Mouse (Mus musculus) heart, postnatal 36 days (tissue): ENCODE measurements around the gene Igf2r. TPM values are rescaled to one million over a fixed set of nuclear protein-coding genes. Genes with fewer than 3 reads are reported as not detected.
A peak's percentile ranks its signal among the peaks of the same experiment; 100 is the strongest.

Source experiments
- DNase-seq, 2 experiments: peaks; one replicate each; pipeline ENCODE4 v3.0.0; 2021 to 2022
- intact Hi-C: fragments of 180-260 bp; cut with DNase I; formaldehyde crosslinking; loops from one replicate; pipeline ENCODE4 v1.15.1; 2025
- total RNA-seq, 2 experiments: library from RNA; stranded (reverse); gene quantifications; 2 replicates each; pipeline ENCODE4 v1.2.3; 2021

Gene Igf2r
- total RNA-seq: 100 to 1,000 TPM; 109 to 113 TPM

DNA sequence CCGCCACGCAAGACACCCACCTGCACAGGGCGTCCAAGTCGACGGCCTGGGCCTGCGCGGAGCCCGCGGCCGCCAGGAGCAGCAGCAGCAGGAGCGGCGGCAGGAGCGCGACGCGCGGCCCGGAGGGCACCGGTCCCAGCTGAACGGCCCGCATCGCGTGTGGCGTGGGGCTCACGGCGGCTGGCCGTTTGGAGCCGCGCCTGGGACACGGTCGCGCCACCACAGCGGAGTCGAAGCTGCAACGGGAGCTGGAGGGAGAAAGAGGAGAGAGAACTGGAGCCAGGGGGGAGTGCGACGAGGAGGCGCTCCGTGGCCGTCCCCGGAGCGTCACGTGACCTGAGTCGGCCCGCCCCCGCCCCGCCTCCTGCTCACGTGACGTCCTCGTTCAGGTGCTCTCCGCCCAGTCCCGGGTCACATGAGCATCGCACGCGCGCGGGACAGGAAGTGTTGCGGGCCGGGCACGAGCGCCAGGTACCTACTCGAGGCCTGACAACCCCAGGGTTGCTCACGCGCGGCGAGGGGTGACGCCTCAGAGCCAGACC, at the start of gene Igf2r:
TSS of gene Igf2r (minus strand) at position 285 of the 542 bp plus-strand sequence.
- peak; percentile 66 to 74 for DNase-seq
- intact Hi-C loops: no loop called here

DNA sequence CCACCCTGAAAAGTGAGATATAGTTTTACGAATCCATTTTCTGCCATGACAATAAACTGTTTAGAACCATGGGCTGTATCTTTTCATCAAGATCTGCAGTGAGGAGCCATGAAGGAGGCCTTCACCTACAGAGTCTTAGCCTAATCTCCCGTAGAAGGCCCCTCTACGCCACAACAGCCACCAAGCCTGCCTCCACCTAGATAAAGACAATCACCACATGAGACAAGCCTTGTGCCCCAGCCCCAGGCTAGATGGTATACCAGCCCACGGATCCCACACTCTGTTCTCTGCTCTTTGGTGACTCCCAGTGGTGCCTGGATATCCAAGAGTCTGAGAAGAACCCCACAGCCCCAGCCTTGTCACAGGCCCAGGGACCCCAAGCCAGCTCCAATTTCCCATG, 46.4 kb upstream of the Igf2r start:
- intact Hi-C loops: no loop called here
- no peak for DNase-seq

DNA sequence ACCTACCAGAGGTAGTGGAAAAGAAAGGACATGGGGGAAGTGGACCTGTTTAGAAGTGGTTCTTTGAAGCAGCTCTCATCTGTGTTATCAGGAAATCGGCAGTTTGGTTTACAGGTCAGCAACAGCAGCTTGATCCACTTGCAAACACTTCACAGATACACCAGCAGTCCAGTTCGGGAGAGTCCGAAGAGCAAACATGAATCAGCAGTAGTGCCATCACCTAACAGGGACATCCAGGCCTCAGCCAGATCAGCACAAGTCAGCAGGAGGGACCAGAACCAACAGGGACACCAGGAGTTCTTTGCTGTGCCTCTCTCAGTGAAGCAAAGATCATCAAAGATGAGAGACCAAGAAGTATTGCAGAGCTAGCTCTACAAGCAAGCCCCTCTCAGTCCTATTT, 45.0 kb upstream of the Igf2r start:
- intact Hi-C loops: no loop called here
- DNase-seq: no peak

DNA sequence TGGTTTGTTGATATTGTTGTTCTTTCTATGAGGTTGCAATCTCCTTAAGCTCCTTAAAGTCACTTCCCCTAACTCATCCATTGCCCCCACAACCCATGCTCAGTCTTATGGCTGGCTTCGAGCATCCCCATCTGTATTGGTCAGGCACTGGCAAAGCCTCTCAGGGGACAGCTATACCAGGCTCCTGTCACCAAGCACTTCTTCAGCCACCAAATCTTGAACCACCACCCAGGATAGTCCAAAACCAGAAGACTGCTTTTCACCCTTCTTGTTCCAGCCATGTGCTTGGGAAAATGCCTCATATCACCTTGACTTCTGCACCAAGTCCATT, 41.5 kb upstream of the Igf2r start:
- no peak for DNase-seq
- intact Hi-C loops: loop anchor here (1.0 to 2.0 kb wide), 5 partner anchors 50 to 395 kb away; no protein-coding TSS in a partner anchor

DNA sequence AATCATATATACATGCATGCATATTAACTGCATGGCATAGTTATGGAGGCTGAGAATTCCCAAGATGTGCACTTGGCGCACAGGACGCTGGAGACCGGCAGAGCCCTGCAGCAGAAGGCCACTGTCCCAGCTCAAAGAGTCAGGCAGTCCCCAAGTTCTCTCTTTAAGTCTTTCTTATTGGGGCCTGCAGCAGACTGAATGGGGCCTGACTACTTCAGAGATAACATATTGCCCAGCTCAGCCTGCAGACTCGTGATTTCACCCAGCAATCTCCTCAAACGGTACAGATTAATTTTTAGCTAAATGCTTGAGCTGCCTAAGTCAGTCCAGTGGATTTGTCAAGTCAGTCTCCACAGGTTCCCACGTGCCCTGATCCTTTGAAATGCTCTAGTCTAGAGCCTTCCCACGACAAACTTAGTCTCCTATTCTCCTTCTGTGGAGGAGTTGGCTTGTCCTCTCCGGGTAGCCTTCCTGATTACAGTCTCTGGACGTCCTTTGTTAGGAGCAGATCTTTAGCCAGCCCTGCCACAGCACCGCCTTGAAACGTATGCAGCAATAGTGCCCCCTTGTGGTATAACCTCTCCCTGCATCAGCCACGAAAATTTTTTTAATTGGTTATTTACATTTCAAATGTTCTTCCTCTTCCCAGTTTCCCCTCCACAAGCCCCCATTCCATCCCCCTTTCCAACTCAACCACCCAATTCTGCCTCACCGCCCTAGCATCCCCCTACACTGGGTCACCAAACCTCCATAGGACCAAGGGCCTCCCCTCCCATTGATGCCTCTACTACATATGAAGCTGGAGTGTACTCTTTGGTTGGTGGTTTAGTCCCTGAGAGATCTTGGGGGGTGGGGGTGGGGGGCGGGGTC, 40.9 kb upstream of the Igf2r start:
- intact Hi-C loops: loop anchor here (1.0 to 2.0 kb wide), 5 partner anchors 50 to 394 kb away; no protein-coding TSS in a partner anchor

DNA sequence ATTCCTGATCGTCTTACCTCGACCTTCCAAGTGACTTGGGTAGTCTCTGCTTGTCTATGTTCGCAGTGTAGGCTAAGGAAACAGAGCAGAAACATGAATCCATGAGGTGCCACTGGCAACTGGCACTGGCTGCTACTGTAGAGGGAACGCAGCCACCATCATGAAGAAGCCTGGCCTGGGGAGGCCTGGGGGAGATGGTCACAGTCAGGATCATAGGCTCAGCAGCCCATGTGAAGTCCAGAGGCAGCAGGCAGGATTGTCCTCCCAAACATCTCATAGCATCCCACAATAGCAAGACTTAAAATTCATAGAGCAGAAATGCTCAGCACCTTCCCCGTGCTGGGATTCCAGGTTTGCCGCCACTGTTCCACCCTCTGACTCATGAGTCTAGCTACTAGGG, 39.4 kb upstream of the Igf2r start:
- peak in 1 of 2 experiments; percentile 1 for DNase-seq
- intact Hi-C loops: no loop called here

More for the DNA sequence above, 40.9 kb upstream of the Igf2r start:
- peak; percentile 73 to 76 for DNase-seq

DNA sequence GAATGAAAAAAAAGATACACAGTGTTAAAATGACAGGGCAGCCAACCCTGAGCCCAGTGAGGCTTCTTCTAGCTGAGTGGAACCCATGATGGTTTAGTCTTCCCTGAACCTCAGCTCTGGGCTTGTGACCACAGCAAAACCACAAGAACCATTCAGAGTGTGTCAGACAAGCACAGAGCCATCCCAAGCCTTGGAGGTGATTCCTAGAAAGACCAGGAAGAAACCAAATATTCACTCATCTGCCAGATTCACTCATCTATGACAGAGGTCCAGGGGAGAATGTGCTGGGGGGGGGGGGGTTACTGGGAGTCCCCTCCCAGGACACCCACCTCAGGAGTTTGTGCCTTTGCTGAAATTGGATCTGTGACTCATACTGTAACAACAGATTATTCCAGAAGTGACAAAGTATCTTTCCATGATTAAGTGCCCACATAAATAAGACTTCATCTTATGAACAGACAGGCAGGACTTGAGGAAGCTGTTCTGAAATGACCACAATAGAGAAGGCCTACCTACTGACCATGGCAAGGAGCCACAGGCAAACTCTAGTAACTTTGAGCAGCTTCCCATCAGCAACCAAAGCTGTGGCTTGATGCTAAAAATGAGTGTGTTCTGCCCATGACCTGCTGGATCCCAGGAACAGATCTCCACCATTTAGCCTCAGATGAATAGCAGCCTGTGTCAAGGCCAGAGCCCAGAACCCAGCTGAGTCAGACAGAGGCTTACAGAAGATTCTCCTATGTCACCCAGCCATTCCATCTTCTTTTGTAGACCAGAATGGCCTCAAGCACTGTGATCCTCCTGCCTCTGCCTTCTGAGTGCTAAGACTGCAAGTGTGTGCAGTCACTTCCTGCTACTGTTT, 35.4 kb upstream of the Igf2r start:
- intact Hi-C loops: no loop called here
- DNase-seq: peak in 1 of 2 experiments; percentile 1

DNA sequence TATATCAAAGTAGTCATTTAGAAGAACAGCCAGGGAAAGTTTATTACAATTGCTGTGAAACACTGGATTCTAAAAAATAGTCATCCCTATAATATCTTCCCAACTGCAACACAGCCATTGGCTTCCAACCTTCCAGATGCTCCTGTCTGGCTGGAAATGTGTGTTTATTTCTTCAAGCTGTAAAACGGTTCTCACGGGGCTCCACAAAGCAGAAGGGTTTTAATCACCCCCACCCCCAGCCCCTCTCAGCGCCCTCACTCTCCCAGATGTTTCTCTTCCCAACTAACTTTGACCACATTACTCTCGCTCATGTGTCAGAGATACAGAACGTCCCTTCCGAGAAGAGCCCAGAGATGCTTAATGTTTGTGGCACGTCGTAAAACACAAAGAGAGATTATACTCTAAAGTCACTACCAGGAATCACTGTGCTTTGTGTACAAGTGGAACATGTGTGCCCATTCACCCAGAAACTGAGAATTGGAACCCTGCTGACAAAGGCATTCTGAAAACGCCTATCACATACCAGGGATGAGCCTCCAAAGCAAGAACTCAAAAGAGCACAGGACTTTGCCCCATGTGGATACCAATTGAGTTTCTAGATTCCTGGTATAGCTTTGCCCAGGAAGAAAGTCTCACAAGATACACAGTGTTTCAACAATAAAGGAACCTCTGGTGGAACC, 32.5 kb upstream of the Igf2r start:
- DNase-seq: peak in 1 of 2 experiments; percentile 1
- intact Hi-C loops: no loop called here

DNA sequence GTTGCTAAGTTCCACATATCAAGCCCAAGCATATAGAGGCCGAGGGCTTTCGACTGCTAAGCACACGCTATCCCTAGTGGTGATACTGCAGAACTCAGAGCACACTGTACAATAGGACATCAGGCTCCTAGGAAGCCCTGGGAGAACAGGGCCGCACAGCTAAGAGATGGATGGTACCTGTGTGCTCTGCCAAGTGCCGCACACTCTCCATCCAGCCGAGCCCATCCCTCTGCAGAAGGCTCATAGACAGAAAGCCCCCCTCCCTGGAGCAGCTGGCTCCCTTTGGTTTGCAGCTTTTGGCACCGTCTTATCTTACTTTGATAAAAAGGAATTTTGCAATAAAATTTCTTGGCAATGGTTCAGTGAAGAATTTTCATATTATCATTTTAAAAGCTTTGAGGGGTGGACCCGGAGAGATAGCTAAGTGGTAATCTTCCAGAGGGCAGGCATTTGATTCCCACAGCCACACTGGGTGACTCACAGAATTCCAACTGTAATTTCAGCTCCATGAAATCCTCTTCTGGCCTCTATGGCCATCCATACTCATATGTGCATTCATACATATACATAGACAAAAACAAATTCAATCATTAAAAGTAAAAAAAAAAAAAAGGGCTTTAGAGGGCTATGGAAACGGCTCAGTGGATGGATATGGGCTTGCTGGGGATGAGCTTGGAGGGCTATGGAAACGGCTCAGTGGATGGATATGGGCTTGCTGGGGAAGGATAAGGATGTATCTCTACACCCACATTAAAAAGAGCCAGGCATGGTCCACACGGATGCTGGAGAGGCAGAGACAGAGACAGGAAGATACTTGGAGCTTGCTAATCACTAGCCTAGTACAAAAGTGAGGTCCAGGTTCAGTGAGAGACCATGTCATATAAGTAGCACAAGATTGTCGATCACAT, 30.2 kb upstream of the Igf2r start:
- intact Hi-C loops: no loop called here
- DNase-seq: no peak

DNA sequence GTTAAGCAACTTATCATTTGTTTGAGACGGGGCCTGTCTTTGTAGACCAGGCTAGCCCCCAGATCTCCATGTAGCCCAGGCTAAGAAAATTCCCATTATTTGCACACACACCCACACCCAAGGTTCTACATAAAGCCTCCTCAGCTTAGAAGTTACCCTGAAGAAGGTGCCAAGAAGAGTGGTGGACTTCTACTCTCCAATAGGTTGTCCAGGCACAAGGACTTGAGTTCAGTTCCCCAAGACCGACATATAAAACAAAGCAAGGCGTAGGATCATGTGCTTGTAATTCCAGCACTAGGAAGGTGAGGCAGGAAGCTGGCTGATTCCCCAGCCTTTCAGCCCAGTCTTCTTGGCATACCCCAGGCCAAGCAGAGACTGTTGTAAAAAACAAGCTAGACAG, 29.1 kb upstream of the Igf2r start:
- no peak for DNase-seq
- intact Hi-C loops: no loop called here

DNA sequence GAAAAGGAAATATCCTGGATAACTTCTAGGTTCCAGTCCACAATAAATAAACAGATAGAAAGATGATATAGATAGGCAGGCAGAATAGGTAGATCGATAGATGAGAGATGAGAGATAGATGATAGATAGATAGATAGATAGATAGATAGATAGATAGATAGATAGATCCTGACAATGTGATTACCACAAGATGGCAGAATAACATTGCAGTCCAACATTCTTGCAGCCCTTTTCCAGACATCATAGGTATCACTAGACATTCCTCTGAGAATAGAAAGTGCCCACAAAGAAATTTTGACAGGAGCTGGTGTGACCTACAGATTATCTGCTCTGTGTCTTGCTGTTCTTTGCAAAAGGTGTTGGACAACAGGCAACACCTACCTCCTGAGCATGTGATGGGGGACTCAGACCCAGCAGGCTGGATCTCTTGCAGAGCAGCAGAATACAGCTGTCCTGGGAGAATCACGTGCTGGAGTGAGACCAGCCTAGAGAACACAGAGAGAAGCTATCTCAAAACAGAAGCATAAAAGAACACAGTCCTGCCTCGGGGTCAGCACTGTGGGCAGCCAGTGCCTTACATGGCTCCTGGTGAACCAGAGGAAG, 28.1 kb upstream of the Igf2r start:
- intact Hi-C loops: no loop called here
- no peak for DNase-seq

DNA sequence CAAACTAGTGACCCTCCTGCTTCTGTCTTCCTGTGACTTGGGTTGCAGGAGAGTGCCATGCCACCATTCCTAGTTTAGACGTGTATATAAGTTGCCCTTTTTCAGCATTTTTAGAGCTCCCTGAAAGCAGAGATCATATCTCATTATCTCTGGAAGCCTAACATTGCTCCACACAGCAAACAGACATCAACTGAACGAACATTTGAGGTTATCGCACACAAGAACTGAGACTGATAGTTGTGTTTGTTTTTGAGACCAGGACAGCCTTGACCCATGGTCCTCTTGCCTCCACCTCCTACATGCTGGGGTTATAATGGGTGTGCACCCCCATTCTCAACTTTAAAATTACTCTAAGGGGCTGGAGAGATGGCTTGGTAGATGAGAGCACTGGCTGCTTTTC, 27.2 kb upstream of the Igf2r start:
- no peak for DNase-seq
- intact Hi-C loops: no loop called here

DNA sequence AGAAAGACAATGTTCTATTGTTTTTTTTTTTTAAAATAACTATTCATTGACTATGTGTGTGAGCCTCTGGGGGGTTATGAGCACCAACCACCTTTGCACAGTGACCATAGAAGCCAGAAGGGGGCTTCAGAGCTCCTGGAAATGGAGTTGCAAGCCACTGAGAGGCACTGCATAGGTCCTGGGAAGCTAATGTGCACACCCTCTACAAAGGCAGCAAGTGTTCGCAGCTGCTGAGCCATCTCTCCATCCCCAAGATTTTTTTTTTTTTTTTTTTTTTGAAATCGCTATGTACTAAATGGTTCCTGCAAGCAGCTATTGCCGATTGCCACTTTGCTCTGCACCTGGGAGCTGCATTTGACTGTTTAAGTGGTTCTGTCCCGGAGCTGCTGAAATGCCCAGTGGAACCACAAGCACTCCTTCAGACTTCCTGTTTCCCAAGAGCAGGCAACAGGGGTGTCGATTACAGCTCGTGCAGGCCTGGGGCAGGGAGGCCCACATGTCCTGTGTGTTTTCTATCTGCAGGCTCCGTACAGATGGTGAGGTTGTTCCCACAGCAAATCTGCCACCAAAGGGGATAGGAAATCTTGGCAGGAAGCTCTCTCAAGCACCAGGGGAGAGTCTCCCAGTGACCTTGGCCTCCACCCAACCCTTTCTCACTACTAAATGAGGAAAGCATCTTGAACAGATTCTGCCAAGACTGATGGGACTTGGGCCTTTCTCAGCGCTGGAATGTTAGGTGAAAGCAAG, 24.4 kb upstream of the Igf2r start:
- intact Hi-C loops: loop anchor here (2.0 kb wide), 2 partner anchors 35 to 59 kb away; no protein-coding TSS in a partner anchor
- DNase-seq: peak; percentile 77 to 84

DNA sequence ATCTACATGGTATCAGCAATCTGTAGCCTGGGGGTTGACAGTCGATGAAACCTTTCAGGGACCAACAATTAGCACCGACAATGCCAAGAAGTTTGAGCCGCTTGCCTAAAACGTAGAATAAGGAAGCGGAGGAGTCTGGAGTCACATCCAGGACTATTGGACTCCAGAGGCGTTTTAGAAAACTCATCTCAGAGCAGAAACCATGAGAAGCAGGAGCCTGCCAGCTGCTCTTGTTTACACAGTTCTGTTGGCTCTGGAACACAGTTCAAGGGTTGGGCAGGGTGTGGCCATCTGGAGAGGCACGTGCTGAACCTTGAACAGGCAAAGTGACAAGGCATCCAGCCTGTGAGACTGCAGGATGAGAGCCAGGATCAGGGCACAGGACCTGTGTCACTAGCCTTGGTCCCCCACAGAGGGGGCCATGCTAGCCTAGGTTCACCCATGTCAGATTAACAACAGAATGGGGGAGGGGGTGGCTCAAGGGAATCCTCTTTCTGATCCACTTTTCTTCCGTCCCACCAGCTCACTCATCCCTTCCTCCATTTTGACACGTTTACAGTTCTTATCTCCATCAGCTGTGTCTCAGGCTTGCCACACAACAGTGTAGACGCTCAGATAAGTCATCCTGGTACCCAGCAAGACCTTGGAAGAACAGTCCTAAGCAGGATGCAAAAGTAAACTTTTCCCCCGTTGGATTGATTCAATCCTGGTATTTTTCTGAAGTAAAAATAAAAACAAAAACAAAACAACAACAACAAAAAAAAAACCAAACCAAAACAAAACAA, 23.1 kb upstream of the Igf2r start:
- intact Hi-C loops: loop anchor here (2.0 kb wide), 1 partner anchor 34 kb away; no protein-coding TSS in a partner anchor
- DNase-seq: peak; percentile 73 to 75

DNA sequence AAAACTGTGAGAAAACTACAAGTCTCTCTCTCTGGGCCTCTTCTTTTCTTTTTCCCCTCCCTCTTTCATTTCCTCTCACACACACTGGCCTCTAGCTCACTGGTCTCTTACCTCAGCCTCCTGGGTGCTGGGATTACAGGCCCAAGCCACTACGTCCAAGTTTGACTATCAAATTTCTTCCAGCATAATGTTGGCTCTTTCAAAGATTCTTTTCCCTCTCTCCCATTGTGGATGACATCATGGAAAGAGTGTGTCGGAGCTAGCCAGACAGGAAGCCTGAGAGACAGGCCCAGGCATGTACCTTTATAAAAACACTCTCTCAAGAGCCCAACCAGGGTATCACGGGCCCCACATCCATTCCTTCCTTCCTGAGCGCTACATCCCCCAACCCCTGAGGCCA, 22.0 kb upstream of the Igf2r start:
- peak; percentile 45 to 68 for DNase-seq
- intact Hi-C loops: loop anchor here (2.0 kb wide), 1 partner anchor 65 kb away; no protein-coding TSS in a partner anchor

DNA sequence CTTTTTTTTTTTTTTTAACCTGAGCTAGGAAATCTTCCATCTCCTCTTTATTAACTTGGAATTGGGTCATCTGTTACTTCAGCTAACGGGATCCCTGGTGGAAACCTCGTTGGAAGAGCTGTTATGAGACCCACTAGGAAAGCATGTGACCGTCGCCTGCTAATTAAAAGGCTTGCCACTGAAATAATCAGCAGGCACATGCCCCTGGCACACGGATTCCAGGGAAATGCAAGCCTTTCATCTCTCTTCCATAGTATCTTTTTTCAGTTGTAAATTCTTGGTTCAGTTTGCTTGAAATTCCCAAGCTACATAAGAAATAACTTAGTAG, 21.6 kb upstream of the Igf2r start:
- intact Hi-C loops: loop anchor here (2.0 kb wide), 1 partner anchor 64 kb away; no protein-coding TSS in a partner anchor
- DNase-seq: no peak

DNA sequence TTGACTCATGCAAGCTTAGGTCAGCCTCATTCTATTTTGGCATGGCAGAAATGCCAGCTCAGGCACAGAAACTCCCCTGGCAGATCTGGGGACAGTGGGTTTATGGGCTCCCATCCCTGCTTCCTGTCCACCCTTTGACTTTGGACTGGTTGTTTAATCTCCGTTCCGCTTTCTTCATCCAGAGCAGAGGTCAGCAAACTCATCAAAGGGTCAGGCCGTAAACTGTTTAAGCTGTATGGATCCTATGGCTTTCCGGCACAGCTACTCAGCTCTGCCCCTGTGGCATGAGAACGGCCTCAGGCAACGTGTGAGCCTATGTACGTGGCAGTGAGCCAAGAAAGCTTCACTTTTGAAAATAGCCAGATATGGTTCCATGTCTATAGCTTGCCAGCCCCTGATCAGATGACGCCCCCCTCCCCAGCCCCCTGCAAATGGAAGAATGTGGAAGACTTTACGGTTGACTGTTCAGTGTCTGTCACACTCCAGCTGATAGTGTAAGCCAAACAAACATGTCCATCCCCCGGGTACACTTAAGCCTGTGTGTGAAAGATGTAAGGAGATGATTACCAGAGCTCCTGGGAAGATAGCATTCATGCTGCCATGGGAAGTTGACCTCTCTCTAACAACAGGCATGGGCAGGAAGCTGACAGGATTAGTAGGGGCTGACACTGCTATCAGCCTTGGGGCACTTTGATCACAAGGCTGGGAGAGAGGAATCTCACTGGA, 21.1 kb upstream of the Igf2r start:
- intact Hi-C loops: loop anchor here (2.0 kb wide), 1 partner anchor 64 kb away; no protein-coding TSS in a partner anchor
- no peak for DNase-seq
